Mouse (Mus musculus) effector memory CD4-positive, alpha-beta T cell, adult 7 months (primary cell): Measurements from ENCODE around the gene Clca4a. TPM values are rescaled to one million over a fixed set of nuclear protein-coding genes. Genes with fewer than 3 reads are reported as not detected.

ENCODE experiments used
- polyA plus RNA-seq: library from polyadenylated mRNA; unstranded; fragments of 100-300 nt; shearing (Covaris generic); gene quantifications from one replicate; pipeline ENCODE4 v1.2.1, GENCODE M21; 2017

The Clca4a gene
- not detected for polyA plus RNA-seq

DNA sequence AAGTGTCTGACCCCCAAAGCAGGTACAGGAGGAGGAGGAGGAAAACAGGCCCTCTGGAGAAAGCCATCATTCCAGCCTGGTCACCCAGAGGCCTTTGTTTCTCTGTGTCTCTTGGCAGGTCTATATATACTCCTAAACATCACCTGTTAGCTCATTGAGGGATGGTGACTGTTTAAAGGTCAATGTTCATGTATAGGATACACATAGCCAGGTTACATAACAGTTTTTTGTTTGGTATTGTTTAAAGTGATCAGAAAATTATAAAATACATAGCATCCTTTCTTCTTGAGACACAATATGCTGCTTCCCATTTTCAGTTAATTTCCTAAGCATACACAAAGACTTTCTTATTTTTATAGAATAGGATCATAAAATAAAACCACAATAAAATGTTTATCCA, at the start of gene Clca4a:
Gene Clca4a (minus strand): TSS at position 101 of the 400 bp plus-strand sequence.

DNA sequence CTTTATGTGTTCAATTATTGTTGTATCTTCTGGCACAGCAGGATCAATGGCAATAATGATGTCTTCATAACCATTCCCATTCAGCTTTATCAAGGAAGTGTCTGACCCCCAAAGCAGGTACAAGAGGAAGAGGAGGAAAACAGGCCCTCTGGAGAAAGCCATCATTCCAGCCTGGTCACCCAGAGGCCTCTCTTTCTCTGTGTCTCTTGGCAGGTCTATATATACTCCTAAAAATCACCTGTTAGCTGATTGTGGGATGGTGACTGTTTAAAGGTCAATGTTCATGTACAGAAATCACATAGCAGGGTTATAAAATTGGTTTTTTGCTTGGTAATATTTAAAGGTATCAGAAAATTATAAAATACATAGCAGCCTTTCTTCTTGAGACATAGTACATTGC, 42.5 kb downstream of the Clca4a start, which contains the start of gene Clca4b:
Gene Clca4b (minus strand): TSS at position 195 of the 400 bp plus-strand sequence.

Other genes starting within 250 kb of the Clca4a start
- not detected for gene Clca3a1, start 214.1 kb downstream of the Clca4a start, polyA plus RNA-seq
- gene Clca3a2, start 155.6 kb downstream of the Clca4a start, polyA plus RNA-seq = 0.13 TPM
- not detected for gene Clca3b, start 125.7 kb downstream of the Clca4a start, polyA plus RNA-seq
- gene Clca4b, start 42.5 kb downstream of the Clca4a start, polyA plus RNA-seq = not detected
- gene Clca1, start 57.7 kb upstream of the Clca4a start, polyA plus RNA-seq = 0.21 TPM
- gene Clca2, start 124.4 kb upstream of the Clca4a start, polyA plus RNA-seq = not detected
- gene Odf2l, start 143.5 kb upstream of the Clca4a start, polyA plus RNA-seq = 5.9 TPM